Mouse (Mus musculus) MEL (cell line): ENCODE results near the gene Gm13306. TPM values are rescaled to one million over a fixed set of nuclear protein-coding genes. Genes with fewer than 3 reads are reported as not detected.
"Not testable (repeated sequence)": the region's sequence is repeated elsewhere in the genome, so short reads cannot be mapped to it uniquely, and the experiment has no call there.

Experiments
- DNase-seq: peaks from one replicate; pipeline ENCODE4 v3.0.0; 2011; ENCODE audit warnings: low read depth, low spot score
- H3K27ac ChIP-seq: 2 replicates; pipeline ENCODE4 v1.5.1; 2012; ENCODE audit warnings: low read depth, mild to moderate bottlenecking, control low read depth, low read length, moderate library complexity; ENCODE audit not compliant: control insufficient read depth
- H3K27me3 ChIP-seq, 2 experiments: fragments of 150-350 bp in 1 of 2; sonication (generic) in 1 of 2; 2 replicates each; pipeline ENCODE4 v1.6.1; 2012; ENCODE audit warnings: low read length in 2 of 2, mild to moderate bottlenecking in 2 of 2, improper control_type of control experiment in 1 of 2, moderate library complexity in 1 of 2; ENCODE audit not compliant: insufficient read depth in 2 of 2, control insufficient read depth in 1 of 2
- H3K36me3 ChIP-seq, 2 experiments: 2 replicates each; pipeline ENCODE4 v1.6.1; 2012 to 2014; ENCODE audit warnings: low read length in 2 of 2, improper control_type of control experiment in 1 of 2, inconsistent platforms in 1 of 2, mild to moderate bottlenecking in 1 of 2; ENCODE audit not compliant: insufficient read depth in 2 of 2, control insufficient read depth in 1 of 2
- H3K4me1 ChIP-seq, 2 experiments: fragments of 150-350 bp in 1 of 2; sonication (generic) in 1 of 2; 2 replicates each; pipeline ENCODE4 v1.6.1; 2012; ENCODE audit warnings: low read length in 2 of 2, improper control_type of control experiment in 1 of 2, mild to moderate bottlenecking in 1 of 2; ENCODE audit not compliant: insufficient read depth in 2 of 2, control insufficient read depth in 1 of 2
- H3K4me3 ChIP-seq, 2 experiments: fragments of 150-350 bp in 1 of 2; sonication (generic) in 1 of 2; 2 replicates each; pipeline ENCODE4 v1.5.1; 2012; ENCODE audit warnings: low read depth in 2 of 2, low read length in 2 of 2, mild to moderate bottlenecking in 2 of 2, moderate library complexity in 2 of 2, control low read depth in 1 of 2, improper control_type of control experiment in 1 of 2; ENCODE audit not compliant: control insufficient read depth in 1 of 2, insufficient read depth in 1 of 2
- H3K79me2 ChIP-seq: 2 replicates; pipeline ENCODE4 v1.6.1; 2012; ENCODE audit warnings: mild to moderate bottlenecking, low read length, moderate library complexity; ENCODE audit not compliant: control insufficient read depth, poor library complexity, insufficient read depth
- H3K9ac ChIP-seq: 2 replicates; pipeline ENCODE4 v1.6.1; 2012; ENCODE audit warnings: low read depth, mild to moderate bottlenecking, control low read depth, low read length, moderate library complexity; ENCODE audit not compliant: control insufficient read depth, poor library complexity, severe bottlenecking
- H3K9me3 ChIP-seq: fragments of 150-350 bp; sonication (generic); replicated peaks from 2 replicates; pipeline ENCODE4 v1.6.1; 2012; ENCODE audit warnings: mild to moderate bottlenecking, low read length, improper control_type of control experiment, moderate library complexity; ENCODE audit not compliant: insufficient read depth
- polyA plus RNA-seq, 2 experiments: library from polyadenylated mRNA; stranded (reverse) in 1 of 2; unstranded in 1 of 2; fragments of >175 nt in 1 of 2; fragments of >200 nt in 1 of 2; gene quantifications; 2 replicates each; pipeline versions ENCODE4 v1.2.1 to v1.2.4; 2012; ENCODE audit warnings: low replicate concordance in 2 of 2, low read depth in 1 of 2; ENCODE audit not compliant: insufficient read length in 2 of 2, insufficient read depth in 1 of 2, missing spikeins in 1 of 2
- total RNA-seq: library from RNA; depleted of rRNA; stranded (reverse); fragments of 300-350 nt; gene quantifications from 2 replicates; pipeline ENCODE4 v1.2.3, GENCODE M21; 2012; rRNA removed

Gene Gm13306
- total and polyA plus RNA-seq, 3 experiments: not detected

DNA sequence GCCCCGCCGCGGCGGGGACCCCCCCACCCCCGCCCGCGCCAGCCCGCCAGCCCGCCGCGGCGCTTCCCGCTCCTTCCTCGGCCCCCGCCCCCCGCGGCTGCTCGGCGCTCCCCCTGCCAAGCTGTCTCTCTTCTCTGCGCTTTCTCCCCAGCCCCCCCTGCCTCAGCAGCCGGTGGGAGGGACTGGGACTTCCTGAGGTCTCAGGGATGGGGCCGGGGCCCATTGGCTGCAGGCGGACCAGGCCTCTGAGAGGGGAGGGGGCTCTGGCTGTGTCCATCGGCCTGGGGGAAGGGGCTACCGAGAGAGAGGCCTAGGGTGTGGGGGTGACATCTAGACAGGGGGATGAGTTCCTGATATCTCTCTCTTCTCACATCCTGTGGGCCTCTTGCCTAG is 31.7 kb downstream of the Gm13306 start:
- not testable (repeated sequence) for H3K4me3 ChIP-seq, DNase-seq, H3K9ac ChIP-seq, H3K36me3 ChIP-seq, H3K4me1 ChIP-seq, H3K27me3 ChIP-seq, H3K27ac ChIP-seq, H3K9me3 ChIP-seq, H3K79me2 ChIP-seq

Other genes starting within 250 kb of the Gm13306 start
- not detected in 2 replicates for gene Gm21541, start 249.8 kb upstream of the Gm13306 start, total RNA-seq
- gene Gm21541, start 249.8 kb upstream of the Gm13306 start, polyA plus RNA-seq: not detected
- 1.6 and 4.1 TPM in 2 replicates for gene Gm20878, start 211.9 kb upstream of the Gm13306 start, total RNA-seq
- gene Gm20878, start 211.9 kb upstream of the Gm13306 start, polyA plus RNA-seq: 1 to 10 TPM in 1 of 2 experiments, not detected in 1; 5.2 TPM
- 0.39 and 0.62 TPM in 2 replicates for gene Fam205a4, start 187.4 kb upstream of the Gm13306 start, total RNA-seq
- under 1 TPM in 1 of 2 experiments, not detected in 1; 0.54 TPM for gene Fam205a4, start 187.4 kb upstream of the Gm13306 start, polyA plus RNA-seq
- gene Gm21093, start 118.7 kb upstream of the Gm13306 start, total RNA-seq: 0.12 TPM in 1 of 2 replicates, not detected in the other
- under 1 TPM in 1 of 2 experiments, not detected in 1; 0.22 TPM for gene Gm21093, start 118.7 kb upstream of the Gm13306 start, polyA plus RNA-seq
- not detected in 2 replicates for gene Gm3893, start 62.2 kb upstream of the Gm13306 start, total RNA-seq
- not detected for gene Gm3893, start 62.2 kb upstream of the Gm13306 start, polyA plus RNA-seq
- gene Gm13304, start 38.6 kb upstream of the Gm13306 start, total RNA-seq: not detected in 2 replicates
- not detected for gene Gm13304, start 38.6 kb upstream of the Gm13306 start, polyA plus RNA-seq
- not detected in 2 replicates for gene Gm13305, start 15.2 kb downstream of the Gm13306 start, total RNA-seq
- gene Gm13305, start 15.2 kb downstream of the Gm13306 start, polyA plus RNA-seq: 1 to 10 TPM in 1 of 2 experiments, not detected in 1; 2.8 TPM
- 0.15 TPM in 1 of 2 replicates, not detected in the other for gene Gm10600, start 87.2 kb downstream of the Gm13306 start, total RNA-seq
- gene Gm10600, start 87.2 kb downstream of the Gm13306 start, polyA plus RNA-seq: under 1 TPM in 1 of 2 experiments, not detected in 1; 0.14 TPM
- gene Ccl21b, start 102.3 kb downstream of the Gm13306 start, total RNA-seq: not detected in 2 replicates
- gene Ccl21b, start 102.3 kb downstream of the Gm13306 start, polyA plus RNA-seq: not detected
- gene Gm21953, start 140.8 kb downstream of the Gm13306 start, total RNA-seq: not detected in 2 replicates
- under 1 TPM in 1 of 2 experiments, not detected in 1; 0.33 TPM for gene Gm21953, start 140.8 kb downstream of the Gm13306 start, polyA plus RNA-seq
- gene Fam205a3, start 164.9 kb downstream of the Gm13306 start, total RNA-seq: not detected in 2 replicates
- not detected for gene Fam205a3, start 164.9 kb downstream of the Gm13306 start, polyA plus RNA-seq